Mouse (Mus musculus): ENCODE data around the gene Park7. TPM values are rescaled to one million over a fixed set of nuclear protein-coding genes. Genes with fewer than 3 reads are reported as not detected.

The Park7 gene
- total and polyA plus RNA-seq, 2 experiments from 2014 or later, result 197 to 439 TPM

DNA sequence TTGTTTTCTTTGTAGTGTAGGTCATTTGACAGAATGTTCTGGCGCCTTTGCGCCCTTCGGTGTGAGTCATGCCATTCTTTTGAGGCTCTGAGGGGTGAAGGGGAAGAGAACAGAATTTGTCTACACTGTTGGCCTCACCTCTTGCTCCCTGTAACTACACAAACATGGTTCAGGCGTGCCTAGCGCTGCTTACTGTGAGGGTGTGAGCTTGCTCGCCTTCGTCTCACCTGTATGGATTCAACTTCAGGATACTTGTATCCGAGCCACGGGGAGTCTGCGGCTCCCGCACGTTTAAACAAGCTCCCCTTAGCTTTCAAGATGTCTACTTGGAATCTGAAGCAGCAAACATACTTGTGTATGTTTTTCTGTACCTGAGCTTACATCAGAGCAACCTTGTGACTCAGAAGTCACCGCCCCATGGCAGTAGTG, 43.3 kb downstream of the Park7 start:
- ATAC-seq (no peak), DNase-seq (no peak)
- H3K4me2 ChIP-seq (ENCODE audit: low read depth), result no peak overlapping the region
- no peak for TF ChIP-seq CTCF (IDR thresholded peaks at IDR 0.05; ENCODE audit: low read depth)
- no peaks in the 10 kb centered on the region for H3K9me3 ChIP-seq (ENCODE audit: low read length)
- H3K9ac ChIP-seq, result no peak overlapping the region
- H3K27ac ChIP-seq (ENCODE audit: low read depth, low read length), result no peak overlapping the region
- no peaks in the 10 kb centered on the region for H3K4me1 ChIP-seq (ENCODE audit: insufficient read depth)
- no peaks in the 10 kb centered on the region for H3K27me3 ChIP-seq (ENCODE audit: insufficient read depth, low read length)
- no peak overlapping the region for H3K4me3 ChIP-seq (ENCODE audit: low read depth, low read length)
- peaks cover 17% of the 10 kb centered on the region for H3K36me3 ChIP-seq (ENCODE audit: insufficient read depth)
- WGBS, result 83% methylated on average over 13 of the region's 13 CpGs

DNA sequence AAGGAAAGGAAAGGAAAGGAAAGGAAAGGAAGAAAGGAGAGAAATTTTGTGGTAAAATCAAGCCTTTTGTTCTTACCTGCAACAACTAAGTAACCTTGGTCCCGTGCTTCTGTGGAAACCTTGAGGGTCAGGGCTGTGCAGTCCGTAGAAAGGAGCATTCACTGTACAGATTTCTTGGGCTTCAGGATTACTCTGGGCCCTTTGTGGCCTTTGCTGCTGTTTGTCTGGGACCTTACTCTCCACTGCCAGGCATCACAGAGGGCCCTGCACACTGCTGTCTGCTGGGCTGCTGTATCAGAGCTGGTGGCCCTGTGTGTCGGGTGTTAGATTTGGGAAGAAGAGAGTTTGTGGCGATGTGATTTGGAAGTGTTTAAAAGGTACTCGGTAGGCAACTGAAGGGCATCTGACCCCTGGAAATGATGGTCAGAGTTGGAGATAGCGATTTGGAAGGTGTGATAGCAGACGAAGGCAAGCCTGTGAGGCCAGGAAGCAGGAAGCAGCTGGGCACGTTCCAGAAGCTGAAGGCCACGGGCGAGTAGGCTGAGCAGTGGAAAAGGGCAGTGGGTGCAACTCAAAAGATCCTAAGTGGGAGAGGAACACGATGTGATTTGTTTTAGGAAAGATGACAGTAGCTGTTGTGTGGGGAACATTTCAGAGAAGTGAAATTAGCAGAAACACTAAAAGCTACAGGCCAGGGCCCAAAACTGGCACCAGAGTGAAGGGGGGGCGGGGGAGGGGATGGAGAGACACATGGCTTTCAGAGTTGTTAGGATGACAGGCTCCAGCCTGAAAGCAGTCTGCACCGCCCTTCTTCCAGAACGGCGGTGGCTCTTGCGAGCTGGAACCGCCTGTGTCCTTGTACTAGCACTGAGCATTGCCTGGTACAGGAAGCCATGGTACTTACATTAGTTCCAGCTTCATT, 44.7 kb downstream of the Park7 start:
- peaks cover 19% of the 10 kb centered on the region for H3K36me3 ChIP-seq (ENCODE audit: insufficient read depth)
- TF ChIP-seq CTCF (IDR thresholded peaks at IDR 0.05; ENCODE audit: low read depth), result no peak
- no peak for ATAC-seq
- no peak overlapping the region for H3K4me2 ChIP-seq (ENCODE audit: low read depth)
- no peaks in the 10 kb centered on the region for H3K4me1 ChIP-seq (ENCODE audit: insufficient read depth)
- no peak overlapping the region for H3K9ac ChIP-seq
- no peak for DNase-seq
- H3K9me3 ChIP-seq (ENCODE audit: low read length), result no peaks in the 10 kb centered on the region
- WGBS, result 79% methylated on average over 17 of the region's 17 CpGs
- H3K27ac ChIP-seq (ENCODE audit: low read depth, low read length), result no peak overlapping the region
- H3K27me3 ChIP-seq (ENCODE audit: insufficient read depth, low read length), result no peaks in the 10 kb centered on the region
- H3K4me3 ChIP-seq (ENCODE audit: low read depth, low read length), result no peak overlapping the region

DNA sequence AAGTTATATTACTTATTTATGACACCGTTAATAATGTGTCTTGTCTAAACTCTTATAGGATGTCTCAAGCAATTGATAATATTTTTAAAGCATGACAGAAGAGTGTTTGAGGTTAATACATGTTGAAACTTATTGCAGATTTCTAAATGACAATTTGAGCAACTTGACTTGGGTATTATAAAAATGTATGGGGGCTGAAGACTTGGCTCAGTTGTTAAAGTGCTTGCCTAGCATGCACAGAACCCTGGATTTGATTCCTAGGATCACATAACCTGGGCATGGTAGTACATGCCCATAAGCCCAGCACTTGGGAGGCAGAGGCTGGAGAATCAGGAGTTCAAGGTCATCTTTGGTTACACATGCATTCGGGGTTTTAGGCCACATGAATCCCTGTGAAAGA, 45.4 kb downstream of the Park7 start:
- Histone ChIP-seq H3K4me2 (ENCODE audit: low read depth) (no peak overlapping the region), H3K9ac (no peak overlapping the region), H3K4me1 (ENCODE audit: insufficient read depth) (no peaks in the 10 kb centered on the region), H3K36me3 (ENCODE audit: insufficient read depth) (peaks cover 19% of the 10 kb centered on the region), H3K9me3 (ENCODE audit: low read length) (no peaks in the 10 kb centered on the region), H3K27ac (ENCODE audit: low read depth, low read length) (no peak overlapping the region), H3K27me3 (ENCODE audit: insufficient read depth, low read length) (no peaks in the 10 kb centered on the region), H3K4me3 (ENCODE audit: low read depth, low read length) (no peak overlapping the region)
- no peak for TF ChIP-seq CTCF (IDR thresholded peaks at IDR 0.05; ENCODE audit: low read depth)
- no peak for DNase-seq
- 94% methylated on average over 2 of the region's 2 CpGs for WGBS
- no peak for ATAC-seq

DNA sequence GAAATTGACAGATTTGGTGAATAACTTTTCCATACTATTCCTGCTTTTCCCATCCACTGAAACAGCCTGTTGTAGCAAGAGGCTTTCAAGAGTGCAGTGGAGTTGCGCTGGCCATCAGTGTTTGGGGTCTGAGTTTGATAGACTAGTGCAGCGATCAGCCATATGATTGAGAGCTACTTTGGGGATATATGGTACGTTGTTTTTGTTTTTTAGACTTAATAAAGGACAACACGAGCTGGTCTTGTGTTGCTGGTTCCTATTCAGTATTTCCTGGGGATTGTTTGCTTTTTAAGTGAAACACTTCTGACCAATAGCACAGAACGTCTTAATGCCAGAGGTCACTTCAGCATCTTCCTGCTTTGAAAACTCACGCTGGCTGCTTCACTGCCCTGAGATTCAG, 46.1 kb downstream of the Park7 start:
- Histone ChIP-seq H3K4me3 (ENCODE audit: low read depth, low read length) (no peak overlapping the region), H3K4me2 (ENCODE audit: low read depth) (no peak overlapping the region)
- no peak for TF ChIP-seq CTCF (IDR thresholded peaks at IDR 0.05; ENCODE audit: low read depth)

GRCm38 (mm10) chr4:150866494-150866893, 47.7 kb downstream of the Park7 start:
- ATAC-seq (no peak), DNase-seq (no peak)
- Histone ChIP-seq H3K27me3 (ENCODE audit: insufficient read depth, low read length) (no peaks in the 10 kb centered on the region), H3K9me3 (ENCODE audit: low read length) (no peaks in the 10 kb centered on the region), H3K36me3 (ENCODE audit: insufficient read depth) (peaks cover 19% of the 10 kb centered on the region), H3K4me3 (ENCODE audit: low read depth, low read length) (no peak overlapping the region), H3K4me2 (ENCODE audit: low read depth) (no peak overlapping the region), H3K9ac (no peak overlapping the region), H3K27ac (ENCODE audit: low read depth, low read length) (no peak overlapping the region), H3K4me1 (ENCODE audit: insufficient read depth) (no peaks in the 10 kb centered on the region)
- no peak for TF ChIP-seq CTCF (IDR thresholded peaks at IDR 0.05; ENCODE audit: low read depth)
- WGBS, result 94% methylated on average over 12 of the region's 12 CpGs

More for the DNA sequence above, 46.1 kb downstream of the Park7 start:
- Histone ChIP-seq H3K27me3 (ENCODE audit: insufficient read depth, low read length) (no peaks in the 10 kb centered on the region), H3K27ac (ENCODE audit: low read depth, low read length) (no peak overlapping the region), H3K9ac (no peak overlapping the region), H3K4me1 (ENCODE audit: insufficient read depth) (no peaks in the 10 kb centered on the region), H3K9me3 (ENCODE audit: low read length) (no peaks in the 10 kb centered on the region), H3K36me3 (ENCODE audit: insufficient read depth) (peaks cover 19% of the 10 kb centered on the region)
- WGBS, result 87% methylated on average over 6 of the region's 6 CpGs
- no peak for ATAC-seq
- DNase-seq, result no peak

DNA sequence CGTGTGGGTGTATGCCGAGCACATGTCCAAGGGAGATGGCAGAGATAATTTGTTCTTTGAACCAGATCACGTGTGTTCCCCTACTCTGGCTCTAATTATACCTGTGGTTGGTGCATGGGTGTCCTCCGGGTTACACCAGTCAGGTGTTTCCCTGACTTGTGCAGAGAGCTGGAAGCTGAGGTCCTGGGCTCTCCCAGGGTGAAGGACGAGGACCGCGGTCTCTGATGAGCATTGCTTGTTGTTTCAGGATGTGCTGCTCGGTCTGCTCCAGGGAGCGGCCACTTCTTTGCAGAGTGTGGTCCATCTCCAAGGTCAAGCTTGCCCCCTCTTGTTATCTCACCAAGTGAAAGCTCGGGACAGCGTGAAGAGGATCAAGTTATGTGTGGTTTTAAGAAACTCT, 48.2 kb downstream of the Park7 start:
- Histone ChIP-seq H3K36me3 (ENCODE audit: insufficient read depth) (peaks cover 19% of the 10 kb centered on the region), H3K4me3 (ENCODE audit: low read depth, low read length) (no peak overlapping the region), H3K4me2 (ENCODE audit: low read depth) (no peak overlapping the region), H3K9me3 (ENCODE audit: low read length) (no peaks in the 10 kb centered on the region), H3K9ac (no peak overlapping the region), H3K27me3 (ENCODE audit: insufficient read depth, low read length) (no peaks in the 10 kb centered on the region), H3K27ac (ENCODE audit: low read depth, low read length) (no peak overlapping the region), H3K4me1 (ENCODE audit: insufficient read depth) (no peaks in the 10 kb centered on the region)
- TF ChIP-seq CTCF (IDR thresholded peaks at IDR 0.05; ENCODE audit: low read depth), result no peak
- ATAC-seq, result no peak
- DNase-seq, result no peak
- WGBS, result 94% methylated on average over 11 of the region's 11 CpGs

DNA sequence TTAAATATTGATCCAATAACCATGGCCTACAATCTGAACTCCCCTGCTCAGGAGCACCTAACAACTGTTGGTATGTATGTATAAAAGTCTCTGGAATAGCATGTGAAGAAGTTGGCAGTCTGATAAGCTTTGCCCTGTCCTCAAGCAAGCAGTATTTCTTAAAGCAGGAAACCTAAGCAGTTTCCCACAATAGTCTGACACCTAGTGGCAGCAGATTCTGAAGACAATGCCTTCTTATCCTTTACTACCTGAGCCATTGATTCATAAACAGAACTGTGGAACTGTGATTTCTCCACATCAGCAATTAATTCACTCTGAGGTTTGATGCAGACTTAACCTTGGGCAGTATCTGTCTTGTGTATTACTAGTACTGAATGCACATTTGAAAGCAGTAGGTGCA, 48.9 kb downstream of the Park7 start:
- DNase-seq, result peak; percentile 61
- peak; percentile 70 for TF ChIP-seq CTCF (IDR thresholded peaks at IDR 0.05; ENCODE audit: low read depth)
- no peak for ATAC-seq
- H3K36me3 ChIP-seq (ENCODE audit: insufficient read depth), result peaks cover 19% of the 10 kb centered on the region
- no peak overlapping the region for H3K4me3 ChIP-seq (ENCODE audit: low read depth, low read length)
- H3K9ac ChIP-seq, result no peak overlapping the region
- no peaks in the 10 kb centered on the region for H3K27me3 ChIP-seq (ENCODE audit: insufficient read depth, low read length)
- no peak overlapping the region for H3K4me2 ChIP-seq (ENCODE audit: low read depth)
- no peaks in the 10 kb centered on the region for H3K4me1 ChIP-seq (ENCODE audit: insufficient read depth)
- H3K27ac ChIP-seq (ENCODE audit: low read depth, low read length), result no peak overlapping the region
- H3K9me3 ChIP-seq (ENCODE audit: low read length), result no peaks in the 10 kb centered on the region

Measured in forebrain, postnatal 0 days (tissue).